Mouse (Mus musculus): ENCODE data around the gene Uba2. TPM values are rescaled to one million over a fixed set of nuclear protein-coding genes. Genes with fewer than 3 reads are reported as not detected.

Uba2 gene
- polyA plus RNA-seq (2017; shearing (Covaris generic)): 100 to 1,000 TPM; 124 to 145 TPM

DNA sequence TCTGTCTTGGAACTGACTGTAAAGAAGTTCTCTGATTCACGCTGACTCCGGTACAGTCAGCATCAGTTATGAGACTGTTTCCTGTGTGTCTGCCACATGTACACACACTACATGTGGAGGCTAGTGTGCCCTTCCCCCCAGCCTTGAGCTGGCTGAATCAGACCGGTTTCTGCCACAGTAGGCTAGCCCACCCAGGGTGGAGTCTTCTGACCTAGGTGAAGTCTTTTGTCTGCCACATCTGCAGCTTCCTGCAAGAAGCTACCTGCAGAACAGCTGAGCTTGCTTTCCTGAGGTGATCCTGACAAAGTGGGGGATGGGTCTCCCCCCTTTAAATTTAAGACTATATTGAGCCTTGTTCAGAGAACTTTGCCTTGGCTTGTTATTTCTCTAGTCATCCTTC is at the start of gene Uba2:
Gene Uba2, minus strand, starts transcription at position 146 of the 400 bp plus-strand sequence.

DNA sequence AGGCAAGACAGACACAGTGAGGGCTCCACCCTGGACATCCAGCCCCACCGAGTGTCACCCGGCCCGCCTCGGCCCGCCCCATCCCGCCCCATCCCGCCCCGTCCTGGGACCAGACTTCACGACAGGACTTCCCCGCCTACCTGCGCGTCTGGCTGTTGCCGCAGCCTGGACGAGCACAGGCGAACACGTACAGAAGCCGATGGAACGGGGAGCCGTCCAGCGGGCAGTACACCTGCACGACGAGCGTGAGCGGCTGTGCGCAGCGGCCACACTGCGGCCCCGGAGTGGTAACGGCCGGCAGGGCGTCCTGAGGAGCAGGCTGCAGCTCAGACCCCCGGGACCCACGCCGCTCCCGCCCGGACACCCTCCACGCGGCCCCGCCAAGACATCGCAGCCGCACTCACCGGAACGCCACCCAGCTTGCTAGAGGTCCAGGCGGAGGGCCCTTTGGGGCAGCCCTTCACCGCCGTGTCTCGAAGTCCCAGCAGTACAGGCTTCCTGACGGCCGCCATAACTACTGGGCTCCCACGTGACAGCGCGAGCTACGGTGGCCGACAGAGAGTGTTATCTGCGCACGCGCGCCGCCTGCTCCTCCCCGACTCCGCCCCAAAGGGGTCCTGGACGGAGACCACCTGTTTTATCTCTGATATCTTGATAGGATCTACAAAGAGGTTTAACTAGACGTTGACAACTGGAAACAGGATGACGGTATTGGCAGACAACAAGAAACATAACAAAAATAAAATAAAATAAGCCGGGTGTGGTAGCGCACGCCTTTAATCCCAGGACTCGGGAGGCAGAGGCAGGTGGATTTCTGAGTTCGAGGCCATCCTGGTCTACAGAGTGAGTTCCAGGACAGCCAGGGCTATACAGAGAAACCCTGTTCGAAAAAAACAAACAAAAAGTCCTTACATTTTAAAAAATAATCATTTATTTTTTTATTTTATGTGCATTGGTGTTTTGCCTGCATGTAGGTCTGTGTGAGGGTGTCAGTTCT is 27.0 kb upstream of the Uba2 start, which contains the start of gene Pdcd2l:
Gene Pdcd2l, minus strand, starts transcription at position 530 of the 997 bp plus-strand sequence.

GRCm38 (mm10) chr7:34133117-34133762 is 36.2 kb downstream of the Uba2 start, which contains the start of gene Wtip:
Wtip (minus strand) TSS chr7:34133268.

DNA sequence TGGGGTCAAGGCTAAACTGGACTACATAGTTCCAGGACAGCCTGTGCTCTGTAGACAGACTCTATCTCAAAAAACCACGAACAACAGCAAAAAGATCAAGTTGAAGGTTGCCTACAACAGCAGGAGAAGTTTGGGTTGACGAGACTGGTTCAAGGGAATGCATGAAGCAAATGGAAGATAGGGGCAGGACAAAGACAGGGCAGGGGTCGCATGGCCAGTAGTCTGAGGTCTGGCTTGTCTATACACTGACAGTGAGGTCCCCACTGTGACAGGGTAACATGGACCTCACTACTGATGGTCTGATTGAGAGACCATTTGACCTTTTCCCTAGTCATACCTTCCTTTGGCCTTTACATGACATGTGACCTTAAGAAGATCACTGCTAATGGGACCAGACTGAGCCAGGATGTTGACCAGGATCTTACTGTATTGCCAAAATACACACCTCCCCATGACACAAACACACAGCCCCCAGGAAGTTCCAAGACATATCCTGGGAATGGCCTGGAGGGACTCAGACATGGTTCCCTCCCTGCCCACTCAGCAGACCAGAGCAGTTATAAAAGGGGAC is 74.4 kb downstream of the Uba2 start, which contains the start of gene Scgb1b30:
Gene Scgb1b30, plus strand, starts transcription at position 521 of the 571 bp plus-strand sequence.

Other genes starting within 250 kb of the Uba2 start
- not detected for gene Scgb2b26, start 224.6 kb downstream of the Uba2 start, polyA plus RNA-seq (2017; shearing (Covaris generic))
- 1 to 10 TPM in 1 of 2 experiments, not detected in 1; 8.6 TPM for gene Scgb2b27, start 155.7 kb downstream of the Uba2 start, polyA plus RNA-seq (2017; shearing (Covaris generic))
- gene Scgb1b27, start 148.1 kb downstream of the Uba2 start, polyA plus RNA-seq (2017; shearing (Covaris generic)): 10 to 100 TPM in 1 of 2 experiments, not detected in 1; 14.1 TPM
- not detected for gene Scgb1b30, start 74.2 kb downstream of the Uba2 start, polyA plus RNA-seq (2017; shearing (Covaris generic))
- under 1 TPM in 1 of 2 experiments, not detected in 1; 0.34 TPM for gene Wtip, start 36.3 kb downstream of the Uba2 start, polyA plus RNA-seq (2017; shearing (Covaris generic))
- gene Pdcd2l, start 27.1 kb upstream of the Uba2 start, polyA plus RNA-seq (2017; shearing (Covaris generic)): 10 to 100 TPM; 46.5 to 56.3 TPM
- 100 to 1,000 TPM; 219 to 263 TPM for gene Gpi1, start 60.7 kb upstream of the Uba2 start, polyA plus RNA-seq (2017; shearing (Covaris generic))
- gene Gm6096, start 81.4 kb upstream of the Uba2 start, polyA plus RNA-seq (2017; shearing (Covaris generic)): under 1 TPM in 1 of 2 experiments, not detected in 1; 0.76 TPM
- 10 to 100 TPM; 25.5 to 28.9 TPM for gene 4931406P16Rik, start 144.0 kb upstream of the Uba2 start, polyA plus RNA-seq (2017; shearing (Covaris generic))
- gene Lsm14a, start 223.7 kb upstream of the Uba2 start, polyA plus RNA-seq (2017; shearing (Covaris generic)): 100 to 1,000 TPM; 158 to 193 TPM